Mouse (Mus musculus): ENCODE results near the gene Lrrc29. TPM values are rescaled to one million over a fixed set of nuclear protein-coding genes. Genes with fewer than 3 reads are reported as not detected.
A peak's percentile ranks its signal among the peaks of the same experiment; 100 is the strongest.

Gene Lrrc29
- polyA plus RNA-seq, 1 experiment from 2014 or later = 2.6 TPM

DNA sequence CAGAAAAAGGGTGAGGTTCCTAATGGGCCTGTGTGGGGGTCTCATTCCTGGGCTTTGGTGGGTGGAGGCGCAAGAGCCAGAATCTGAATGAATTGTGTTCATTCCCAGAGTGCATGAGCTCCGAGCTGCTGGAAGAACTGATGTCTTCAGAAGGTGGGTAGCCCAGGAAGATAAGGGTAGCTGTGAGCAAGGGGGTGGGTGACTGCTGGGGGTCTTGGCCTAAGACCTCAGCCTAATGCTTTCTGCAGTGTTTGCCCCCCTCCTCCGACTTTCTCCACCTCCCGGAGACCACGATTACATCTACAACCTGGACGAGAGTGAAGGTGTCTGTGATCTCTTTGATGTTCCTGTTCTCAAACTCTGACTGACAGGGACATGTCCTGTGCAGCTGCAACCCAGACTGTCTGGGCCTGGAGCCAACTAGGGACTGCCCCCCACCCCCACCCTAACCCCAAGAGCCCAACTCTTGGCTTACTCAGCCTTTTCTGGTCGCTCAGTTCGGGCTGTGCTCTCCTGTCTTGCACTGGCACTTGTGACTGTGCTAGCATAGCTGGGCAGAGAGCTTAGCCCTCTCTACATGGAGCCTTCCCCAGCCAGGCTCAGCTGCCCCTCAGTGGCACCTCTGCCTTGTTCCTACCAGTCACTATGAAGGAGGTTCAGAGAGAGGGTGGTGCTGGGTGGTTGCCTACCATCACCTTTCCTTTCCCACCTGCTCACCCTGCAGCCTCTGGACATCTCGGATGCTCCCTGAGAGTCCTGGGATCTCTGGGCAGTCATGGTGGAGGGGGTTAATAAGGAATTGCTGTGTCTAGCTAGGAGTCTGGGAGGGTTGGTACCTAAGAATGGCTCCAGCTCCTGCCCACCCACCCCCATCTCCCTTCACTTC is 21.5 kb downstream of the Lrrc29 start:
- Histone ChIP-seq H3K4me3 (replicated peaks) (no peak overlapping the region), H3K36me3 (peaks cover 78% of the 10 kb centered on the region), H3K9ac (no peak overlapping the region), H3K9me3 (replicated peaks) (no peaks in the 10 kb centered on the region), H3K27me3 (no peaks in the 10 kb centered on the region), H3K27ac (peak overlapping the region; percentile 91), H3K4me2 (no peak overlapping the region), H3K4me1 (peaks cover 27% of the 10 kb centered on the region)
- WGBS = 65% methylated on average over 9 of the region's 9 CpGs
- peak; percentile 12 for ATAC-seq (replicated peaks; ENCODE audit: low FRiP score)

DNA sequence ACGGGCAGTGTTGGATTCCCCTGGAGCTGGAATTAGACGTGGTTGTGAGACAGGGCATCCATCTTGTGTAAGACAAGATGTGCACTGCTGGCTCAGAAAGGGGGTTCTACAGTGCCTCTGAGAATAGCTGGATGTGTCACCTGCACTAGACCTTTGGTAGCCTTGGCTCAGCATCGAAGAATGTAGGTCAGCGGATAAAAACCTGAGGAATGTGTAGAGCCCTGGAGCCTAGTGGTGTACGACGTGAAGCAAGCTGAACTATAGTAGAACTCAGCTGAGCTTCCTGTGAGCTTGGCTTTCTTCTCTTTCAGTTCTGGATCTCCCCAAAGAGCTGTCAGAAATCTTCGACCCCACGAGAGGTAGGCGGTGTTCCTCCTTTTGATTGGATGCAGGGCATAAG is 22.2 kb downstream of the Lrrc29 start:
- H3K27me3 ChIP-seq = no peaks in the 10 kb centered on the region
- no peak overlapping the region for H3K9ac ChIP-seq
- H3K27ac ChIP-seq = peak overlapping the region; percentile 91; the same call in 1 of the 2 replicates
- H3K9me3 ChIP-seq (replicated peaks) = no peaks in the 10 kb centered on the region
- H3K4me1 ChIP-seq = peaks cover 30% of the 10 kb centered on the region
- ATAC-seq (replicated peaks; ENCODE audit: low FRiP score) = no peak
- peaks cover 78% of the 10 kb centered on the region for H3K36me3 ChIP-seq
- H3K4me3 ChIP-seq (replicated peaks) = no peak overlapping the region
- WGBS = 78% methylated on average over 9 of the region's 9 CpGs
- no peak overlapping the region for H3K4me2 ChIP-seq

DNA sequence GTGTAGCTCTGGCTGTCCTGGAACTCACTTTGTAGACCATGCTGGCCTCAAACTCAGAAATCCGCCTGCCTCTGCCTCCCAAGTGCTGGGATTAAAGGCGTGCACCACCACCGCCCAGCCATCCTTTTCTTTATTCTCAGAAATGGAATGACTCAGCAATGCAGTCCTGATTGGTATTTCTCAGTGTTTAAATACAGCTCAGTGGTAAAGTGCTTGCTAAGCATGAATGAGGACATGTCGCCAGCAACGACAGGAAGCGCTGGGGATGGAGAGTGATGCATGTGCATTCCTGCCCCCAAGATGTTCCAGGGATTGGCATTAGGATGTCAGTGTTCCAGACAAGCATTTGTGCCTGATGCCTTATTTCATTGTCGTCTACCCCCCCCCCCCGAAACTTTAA is 22.7 kb downstream of the Lrrc29 start:
- no peak for ATAC-seq (replicated peaks; ENCODE audit: low FRiP score)
- Histone ChIP-seq H3K4me1 (peaks cover 34% of the 10 kb centered on the region), H3K9me3 (replicated peaks) (no peaks in the 10 kb centered on the region), H3K27ac (no peak overlapping the region), H3K4me3 (replicated peaks) (no peak overlapping the region), H3K27me3 (no peaks in the 10 kb centered on the region), H3K9ac (no peak overlapping the region), H3K36me3 (peaks cover 78% of the 10 kb centered on the region), H3K4me2 (no peak overlapping the region)
- 84% methylated on average over 8 of the region's 8 CpGs for WGBS

DNA sequence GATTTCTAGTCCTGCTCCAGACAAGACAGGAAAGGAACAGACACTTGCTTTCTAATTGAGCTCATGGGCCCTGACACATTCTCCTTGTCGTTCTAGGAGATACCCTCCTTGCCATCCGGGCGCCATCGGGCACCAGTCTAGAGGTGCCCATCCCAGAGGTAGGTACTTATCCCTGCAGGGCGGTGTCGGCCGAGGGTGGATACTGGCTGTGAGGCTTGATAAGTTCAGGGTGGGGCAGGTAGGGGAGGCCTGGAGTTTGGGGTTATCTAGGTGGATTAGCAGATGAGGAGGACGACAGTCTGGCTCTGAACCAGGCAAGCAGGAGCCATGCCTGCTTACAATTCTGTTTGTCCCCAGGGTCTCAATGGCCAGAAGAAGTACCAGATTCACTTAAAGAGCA is 26.1 kb downstream of the Lrrc29 start:
- Histone ChIP-seq H3K9ac (no peak overlapping the region), H3K4me2 (no peak overlapping the region), H3K9me3 (replicated peaks) (no peaks in the 10 kb centered on the region), H3K36me3 (peaks cover 65% of the 10 kb centered on the region), H3K4me3 (replicated peaks) (no peak overlapping the region), H3K4me1 (peaks cover 34% of the 10 kb centered on the region), H3K27ac (no peak overlapping the region), H3K27me3 (no peaks in the 10 kb centered on the region)
- peak; percentile 59; the same call in 1 of the 2 replicates for ATAC-seq (replicated peaks; ENCODE audit: low FRiP score)
- WGBS = 94% methylated on average over 8 of the region's 8 CpGs

GRCm38 (mm10) chr8:105298351-105299252 is 27.5 kb downstream of the Lrrc29 start:
- peaks cover 26% of the 10 kb centered on the region for H3K4me1 ChIP-seq
- H3K27me3 ChIP-seq = no peaks in the 10 kb centered on the region
- H3K9me3 ChIP-seq (replicated peaks) = no peaks in the 10 kb centered on the region
- H3K27ac ChIP-seq = peak overlapping the region; percentile 3; the same call in 1 of the 2 replicates
- peak overlapping the region; percentile 100 for H3K4me3 ChIP-seq (replicated peaks)
- 55% methylated on average over 18 of the region's 18 CpGs for WGBS
- no peak for ATAC-seq (replicated peaks; ENCODE audit: low FRiP score)
- peak overlapping the region; percentile 97 for H3K9ac ChIP-seq
- peaks cover 51% of the 10 kb centered on the region for H3K36me3 ChIP-seq
- peak overlapping the region; percentile 92 for H3K4me2 ChIP-seq

DNA sequence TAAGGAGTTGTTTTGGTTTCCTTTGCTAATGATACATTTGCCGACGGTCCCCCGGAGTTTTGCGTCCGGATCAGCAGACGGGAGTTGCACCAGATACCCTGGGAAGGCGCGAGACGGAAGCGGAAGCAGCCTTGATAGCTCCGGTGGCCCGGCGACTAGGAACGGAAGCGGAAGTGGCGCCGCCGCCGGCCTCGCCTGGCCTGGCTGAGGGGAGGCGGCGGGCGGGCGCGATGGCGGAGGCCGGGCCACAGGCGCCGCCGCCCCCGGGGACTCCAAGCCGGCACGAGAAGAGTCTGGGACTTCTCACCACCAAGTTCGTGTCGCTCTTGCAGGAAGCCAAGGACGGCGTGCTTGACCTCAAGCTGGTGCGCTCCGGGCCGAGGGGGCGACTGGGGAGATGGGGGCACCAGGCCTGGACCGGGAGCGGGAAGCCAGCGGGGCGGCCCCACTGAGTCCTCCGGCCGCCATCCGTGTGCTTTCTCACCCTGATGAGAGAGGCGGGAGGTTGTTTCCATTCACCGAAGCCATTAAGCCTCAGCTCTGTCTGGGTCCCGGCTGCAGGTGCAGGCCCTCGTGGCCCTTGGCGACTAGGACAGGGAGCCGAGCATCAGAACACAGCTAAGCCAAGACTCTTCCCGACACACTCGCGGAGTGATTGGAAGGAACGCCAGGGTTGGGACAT is 28.4 kb downstream of the Lrrc29 start, which contains the start of gene E2f4:
Gene E2f4 (plus strand): TSS at position 153 of the 682 bp plus-strand sequence.
- WGBS = under 1% methylated on average over 58 of the region's 58 CpGs
- ATAC-seq (replicated peaks; ENCODE audit: low FRiP score) = peak; percentile 86
- H3K4me1 ChIP-seq = peaks cover 26% of the 10 kb centered on the region
- peak within 1 kb of the TSS; percentile 100 for H3K4me3 ChIP-seq (replicated peaks)
- H3K27ac ChIP-seq = peak within 1 kb of the TSS; percentile 80
- no peaks in the 10 kb centered on the region for H3K27me3 ChIP-seq
- peak within 1 kb of the TSS; percentile 92 for H3K4me2 ChIP-seq
- peak within 1 kb of the TSS; percentile 97 for H3K9ac ChIP-seq
- peaks cover 42% of the 10 kb centered on the region for H3K36me3 ChIP-seq
- H3K9me3 ChIP-seq (replicated peaks) = no peaks in the 10 kb centered on the region

GRCm38 (mm10) chr8:105295895-105296573 is 30.0 kb downstream of the Lrrc29 start, which contains the start of gene Exoc3l:
Gene Exoc3l, minus strand, starts transcription at chr8:105296101.
- H3K36me3 ChIP-seq = peaks cover 25% of the 10 kb centered on the region
- no peaks in the 10 kb centered on the region for H3K27me3 ChIP-seq
- H3K9me3 ChIP-seq (replicated peaks) = no peaks in the 10 kb centered on the region
- peak within 1 kb of the TSS; percentile 100 for H3K4me3 ChIP-seq (replicated peaks)
- peak within 1 kb of the TSS; percentile 92 for H3K4me2 ChIP-seq
- 58% methylated on average over 11 of the region's 11 CpGs for WGBS
- no peak for ATAC-seq (replicated peaks; ENCODE audit: low FRiP score)
- peaks cover 26% of the 10 kb centered on the region for H3K4me1 ChIP-seq
- peak within 1 kb of the TSS; percentile 80 for H3K27ac ChIP-seq
- peak within 1 kb of the TSS; percentile 97; the same call in 1 of the 2 replicates for H3K9ac ChIP-seq

GRCm38 (mm10) chr8:105295256-105295655 is 30.8 kb downstream of the Lrrc29 start:
- Histone ChIP-seq H3K36me3 (peaks cover 18% of the 10 kb centered on the region), H3K27me3 (peaks cover 6% of the 10 kb centered on the region), H3K4me1 (peaks cover 33% of the 10 kb centered on the region), H3K4me3 (replicated peaks) (peak overlapping the region; percentile 34), H3K9ac (no peak overlapping the region), H3K9me3 (replicated peaks) (no peaks in the 10 kb centered on the region), H3K4me2 (peak overlapping the region; percentile 47), H3K27ac (peak overlapping the region; percentile 38)
- no peak for ATAC-seq (replicated peaks; ENCODE audit: low FRiP score)
- WGBS = 68% methylated on average over 11 of the region's 11 CpGs

DNA sequence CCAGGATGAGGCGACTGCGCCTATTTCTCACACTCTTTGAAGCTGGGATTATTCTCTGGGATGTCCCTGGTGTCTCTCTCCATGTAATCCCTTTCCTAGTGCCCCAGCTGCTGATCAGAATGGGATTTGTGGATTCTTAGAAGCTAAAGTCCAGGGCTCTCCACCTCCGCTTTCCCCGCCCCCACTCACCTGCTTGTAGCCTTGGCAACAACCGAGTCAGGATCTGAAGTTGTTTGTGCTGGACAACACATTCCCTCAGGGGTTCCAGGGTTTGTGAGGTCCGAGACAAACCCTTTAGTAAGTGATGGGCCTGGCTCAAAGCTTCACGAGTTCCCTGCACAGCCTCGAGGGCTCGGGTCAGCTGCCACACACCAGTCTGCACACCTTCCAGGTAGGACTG is 31.3 kb downstream of the Lrrc29 start:
- H3K27me3 ChIP-seq = peaks cover 11% of the 10 kb centered on the region
- no peak for ATAC-seq (replicated peaks; ENCODE audit: low FRiP score)
- peaks cover 13% of the 10 kb centered on the region for H3K36me3 ChIP-seq
- no peak overlapping the region for H3K9ac ChIP-seq
- H3K4me1 ChIP-seq = peaks cover 38% of the 10 kb centered on the region
- 70% methylated on average over 9 of the region's 9 CpGs for WGBS
- no peak overlapping the region for H3K27ac ChIP-seq
- peak overlapping the region; percentile 47 for H3K4me2 ChIP-seq
- peak overlapping the region; percentile 34 for H3K4me3 ChIP-seq (replicated peaks)
- no peaks in the 10 kb centered on the region for H3K9me3 ChIP-seq (replicated peaks)

- no peaks in the 10 kb centered on the region for H3K36me3 ChIP-seq
- no peak overlapping the region for H3K9ac ChIP-seq
- H3K4me3 ChIP-seq (replicated peaks) = no peak overlapping the region
- 69% methylated on average over 19 of the region's 19 CpGs for WGBS
- H3K4me1 ChIP-seq = peaks cover 42% of the 10 kb centered on the region
- ATAC-seq (replicated peaks; ENCODE audit: low FRiP score) = no peak
- no peak overlapping the region for H3K4me2 ChIP-seq
- H3K27ac ChIP-seq = no peak overlapping the region
- peaks cover 11% of the 10 kb centered on the region for H3K27me3 ChIP-seq
- no peaks in the 10 kb centered on the region for H3K9me3 ChIP-seq (replicated peaks)
These were observed 32.7 kb downstream of the Lrrc29 start for GRCm38 (mm10) chr8:105293405-105293804.

GRCm38 (mm10) chr8:105292471-105292870 is 33.6 kb downstream of the Lrrc29 start:
- no peaks in the 10 kb centered on the region for H3K36me3 ChIP-seq
- peaks cover 43% of the 10 kb centered on the region for H3K4me1 ChIP-seq
- no peak overlapping the region for H3K27ac ChIP-seq
- H3K4me3 ChIP-seq (replicated peaks) = no peak overlapping the region
- no peak for ATAC-seq (replicated peaks; ENCODE audit: low FRiP score)
- H3K4me2 ChIP-seq = no peak overlapping the region
- H3K27me3 ChIP-seq = peaks cover 11% of the 10 kb centered on the region
- H3K9ac ChIP-seq = no peak overlapping the region
- WGBS = 78% methylated on average over 7 of the region's 7 CpGs
- H3K9me3 ChIP-seq (replicated peaks) = no peaks in the 10 kb centered on the region
